Mouse (Mus musculus): ENCODE measurements around the gene Trim60.

- TF ChIP-seq MAFK (IDR thresholded peaks at IDR 0.05; ENCODE audit: borderline replicate concordance, low read depth, low read length) (no peak), MAZ (IDR thresholded peaks at IDR 0.05; ENCODE audit: low read depth, low read length) (no peak), E2F4 (IDR thresholded peaks at IDR 0.05; ENCODE audit: borderline replicate concordance, low read depth, low read length) (no peak), TCF12 (IDR thresholded peaks at IDR 0.05; ENCODE audit: low read depth, low read length) (no peak), CHD2 (IDR thresholded peaks at IDR 0.05; ENCODE audit: low read length) (no peak), MEF2A (IDR thresholded peaks at IDR 0.05; ENCODE audit: extremely low read depth, insufficient replicate concordance, low read depth, low read length, poor library complexity, severe bottlenecking) (no peak), CTCF (IDR thresholded peaks at IDR 0.05 in 2 of 3, conservative IDR thresholded peaks at IDR 0.05 in 1 of 3; ENCODE audit: control insufficient read depth in 1 of 3, insufficient read depth in 1 of 3, low read depth in 2 of 3, low read length in 3 of 3, poor library complexity in 1 of 3, severe bottlenecking in 1 of 3) (no peak), UBTF (IDR thresholded peaks at IDR 0.05; ENCODE audit: borderline replicate concordance, insufficient read depth, low read depth, low read length) (no peak), POLR2A (IDR thresholded peaks at IDR 0.05; ENCODE audit: control insufficient read depth in 1 of 2, insufficient read depth in 1 of 2, low read depth in 1 of 2, low read length in 2 of 2, poor library complexity in 1 of 2) (no peak), TBP (IDR thresholded peaks at IDR 0.05; ENCODE audit: low read depth, low read length) (no peak), MXI1 (IDR thresholded peaks at IDR 0.05; ENCODE audit: low read depth, low read length) (no peak), SIN3A (IDR thresholded peaks at IDR 0.05; ENCODE audit: low read length) (no peak)
Measured at GRCm38 (mm10) chr8:65053554-65053953, 35.2 kb upstream of the Trim60 start.
